Mouse (Mus musculus) heart, embryonic 10.5 days (tissue): Measurements from ENCODE around the gene Unc45a. TPM values are rescaled to one million over a fixed set of nuclear protein-coding genes. Genes with fewer than 3 reads are reported as not detected.

Experiments
- DNase-seq: peaks from one replicate; pipeline ENCODE4 v3.0.0-alpha.2; 2017; ENCODE audit warnings: low spot score
- H3K27ac ChIP-seq: fragments of 300-500 bp; sonication (generic); 2 replicates; pipeline ENCODE4 v1.5.1; 2016; ENCODE audit warnings: mild to moderate bottlenecking
- H3K27me3 ChIP-seq: fragments of 300-500 bp; sonication (generic); 2 replicates; pipeline ENCODE4 v1.6.1; 2016; ENCODE audit warnings: mild to moderate bottlenecking; ENCODE audit not compliant: poor library complexity, insufficient read depth, severe bottlenecking
- H3K36me3 ChIP-seq: fragments of 300-500 bp; sonication (generic); 2 replicates; pipeline ENCODE4 v1.6.1; 2016; ENCODE audit warnings: mild to moderate bottlenecking, moderate library complexity
- H3K4me1 ChIP-seq: fragments of 300-500 bp; sonication (generic); 2 replicates; pipeline ENCODE4 v1.6.1; 2016; ENCODE audit warnings: mild to moderate bottlenecking
- H3K4me3 ChIP-seq: fragments of 300-500 bp; sonication (generic); 2 replicates; pipeline ENCODE4 v1.5.1; 2016; ENCODE audit warnings: mild to moderate bottlenecking, moderate library complexity
- H3K9me3 ChIP-seq: fragments of 300-500 bp; sonication (generic); 2 replicates; pipeline ENCODE4 v1.6.1; 2016; ENCODE audit warnings: mild to moderate bottlenecking, moderate library complexity
- WGBS: fragments of 180-500 bp; shearing (Covaris S2); methylation state at CpG from one replicate; pipeline ENCODE4 v1.1.7; 2016; 5-methylcytosine and 5-hydroxymethylcytosine counted together
- polyA plus RNA-seq: library from polyadenylated mRNA; unstranded; fragments of >200 nt; fragmentation: Nextera tagmentation; extraction: Ambion mirVana; gene quantifications from 2 replicates; pipeline ENCODE4 v1.2.1, GENCODE M21; 2016

Unc45a gene
- polyA plus RNA-seq, 1 experiment from 2014 or later = 34.2 TPM

DNA sequence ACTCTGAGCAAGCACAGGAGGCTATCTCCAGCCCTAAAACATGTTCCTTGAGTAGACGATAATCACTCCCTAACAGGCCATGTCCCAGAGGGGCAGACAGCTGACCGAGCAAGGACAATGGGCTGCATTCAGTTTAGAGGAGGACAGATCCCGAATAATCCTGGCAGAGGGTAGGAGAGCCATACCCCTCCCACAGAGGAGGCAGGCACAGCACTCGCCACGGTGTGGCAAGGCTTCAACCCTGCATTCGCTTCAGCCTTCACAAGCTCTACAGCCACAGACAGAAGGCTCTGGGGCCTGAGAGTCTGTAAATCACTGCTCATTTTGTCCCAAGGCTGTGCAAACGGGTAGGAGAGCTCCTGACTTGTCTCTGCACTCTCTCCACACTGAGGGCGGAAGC is 16.4 kb upstream of the Unc45a start:
- Histone ChIP-seq H3K27me3 (no peaks in the 10 kb centered on the region), H3K27ac (no peak overlapping the region), H3K4me3 (no peak overlapping the region), H3K4me1 (0 out of 2 replicates have a peak, but pooled peaks cover 4% of the 10 kb centered on the region), H3K36me3 (peaks cover 92% of the 10 kb centered on the region), H3K9me3 (no peaks in the 10 kb centered on the region)
- 65% methylated on average over 8 of the region's 8 CpGs for WGBS
- DNase-seq = no peak

DNA sequence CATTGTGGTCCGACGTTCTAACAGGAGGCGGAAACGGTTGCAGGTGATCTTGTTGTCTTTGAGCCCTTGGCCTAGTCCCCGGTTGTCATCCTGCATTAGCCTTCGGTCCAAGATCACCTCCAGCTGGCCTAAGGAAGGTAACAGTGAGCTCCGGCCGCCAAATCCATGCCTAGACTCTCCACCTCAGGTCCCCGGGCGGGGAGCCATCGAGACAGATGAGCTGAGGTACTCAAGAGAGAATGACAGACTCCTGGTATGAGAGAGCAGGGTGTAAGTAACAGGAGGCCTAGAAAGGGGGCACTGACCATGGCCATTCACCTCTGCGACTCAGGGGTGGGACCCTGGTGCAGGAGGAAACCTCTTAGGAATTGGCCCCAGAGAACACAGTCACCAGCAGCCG is 15.5 kb upstream of the Unc45a start:
- H3K4me3 ChIP-seq = no peak overlapping the region
- no peak overlapping the region; the same call in 1 of the 2 replicates for H3K27ac ChIP-seq
- no peak for DNase-seq
- 80% methylated on average over 13 of the region's 13 CpGs for WGBS
- H3K36me3 ChIP-seq = peaks cover 90% of the 10 kb centered on the region
- no peaks in the 10 kb centered on the region for H3K9me3 ChIP-seq
- no peaks in the 10 kb centered on the region for H3K27me3 ChIP-seq
- H3K4me1 ChIP-seq = 0 out of 2 replicates have a peak, but pooled peaks cover 4% of the 10 kb centered on the region

DNA sequence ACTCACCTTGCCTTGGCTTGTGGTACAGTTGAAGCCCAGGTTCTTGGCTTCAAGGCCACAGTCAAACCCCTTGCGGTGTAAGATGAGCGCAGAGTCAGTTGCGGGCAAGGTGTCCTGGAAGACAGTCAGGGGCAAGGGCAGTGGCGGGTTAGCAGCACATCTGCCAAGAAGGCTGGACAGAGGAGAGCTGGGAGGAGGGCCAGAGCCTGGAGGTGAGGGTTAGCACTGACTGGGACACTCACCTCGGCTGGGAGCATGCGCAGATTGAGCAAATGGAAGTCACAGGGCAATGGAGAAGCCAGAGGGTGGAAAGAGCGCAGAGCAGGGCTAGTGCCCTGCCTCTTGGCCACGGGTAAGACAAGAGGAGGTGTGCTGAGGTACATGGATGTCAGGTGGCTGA is 12.1 kb upstream of the Unc45a start:
- Histone ChIP-seq H3K36me3 (peaks cover 69% of the 10 kb centered on the region), H3K27ac (no peak overlapping the region), H3K4me3 (no peak overlapping the region), H3K4me1 (peaks cover 2% of the 10 kb centered on the region; the same call in 1 of the 2 replicates), H3K9me3 (no peaks in the 10 kb centered on the region), H3K27me3 (no peaks in the 10 kb centered on the region)
- WGBS = 90% methylated on average over 8 of the region's 8 CpGs
- no peak for DNase-seq

DNA sequence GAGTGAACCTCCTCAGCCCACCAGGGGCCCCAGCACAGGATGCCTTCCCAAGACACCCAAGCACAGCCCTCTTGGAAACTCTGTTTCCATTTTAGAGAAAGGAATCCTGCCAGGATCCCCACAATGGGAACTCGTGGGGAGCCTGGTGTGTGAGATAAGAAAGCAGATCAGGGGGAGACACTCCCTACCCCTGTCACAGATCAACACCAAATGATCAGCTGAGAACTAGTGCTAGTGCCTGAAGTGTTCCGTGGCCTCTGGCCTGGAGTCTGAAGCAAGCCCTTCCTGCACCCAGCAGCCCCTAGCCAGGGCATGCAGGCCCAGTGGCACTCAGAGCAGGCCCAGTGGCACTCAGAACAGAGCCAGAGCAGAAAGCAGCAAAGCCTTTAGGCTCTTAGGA is 10.0 kb upstream of the Unc45a start:
- no peak for DNase-seq
- Histone ChIP-seq H3K4me1 (peaks cover 16% of the 10 kb centered on the region), H3K9me3 (no peaks in the 10 kb centered on the region), H3K4me3 (no peak overlapping the region), H3K27ac (0 out of 2 replicates have a peak overlapping the region, but pooled peaks have one; percentile 42), H3K27me3 (no peaks in the 10 kb centered on the region), H3K36me3 (peaks cover 50% of the 10 kb centered on the region)
- 50% methylated on average over 2 of the region's 2 CpGs for WGBS

DNA sequence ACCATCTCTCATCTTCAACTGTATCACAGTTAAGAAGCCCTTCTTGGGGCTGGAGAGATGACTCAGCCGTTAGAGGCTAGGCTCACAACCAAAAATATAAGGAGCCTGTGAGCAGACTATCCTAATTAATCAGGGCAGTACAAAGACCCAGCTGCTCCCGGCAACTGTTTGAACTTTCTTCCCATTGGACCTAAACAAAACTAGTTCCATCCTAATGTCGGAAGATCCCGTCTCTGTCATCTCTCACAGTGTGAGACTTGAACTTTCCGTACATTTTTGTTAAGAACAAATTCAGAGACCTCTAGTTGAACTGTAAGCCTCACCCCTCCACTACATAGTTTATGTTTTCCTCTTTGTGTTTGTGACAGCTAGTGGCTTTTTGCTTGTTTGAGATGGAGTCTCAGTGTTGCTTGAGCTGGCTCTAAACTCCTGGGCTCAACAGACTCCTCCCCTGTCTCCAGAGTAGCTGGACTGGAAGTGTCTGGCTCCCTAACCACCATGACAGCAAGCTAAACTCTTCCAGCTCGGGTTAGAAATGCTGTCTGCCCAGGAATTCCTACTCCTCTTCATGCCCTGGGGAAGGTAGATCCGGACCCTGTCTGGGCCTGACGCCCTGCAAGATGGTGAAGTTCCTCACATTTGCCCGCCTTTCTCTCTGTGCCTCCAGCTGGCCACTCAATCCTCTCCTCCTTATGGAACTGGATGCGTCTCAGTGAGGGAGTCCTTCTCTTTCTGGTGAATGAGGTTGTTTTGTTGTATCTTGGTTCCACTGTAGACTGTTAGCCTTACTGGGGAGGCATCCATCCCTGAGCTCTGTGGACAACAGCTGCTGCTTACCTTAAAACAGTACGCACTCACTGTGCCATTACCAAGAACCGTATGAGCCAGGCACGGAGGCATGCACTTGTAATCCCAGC is 7.1 kb upstream of the Unc45a start:
- WGBS = 67% methylated on average over 13 of the region's 13 CpGs

DNA sequence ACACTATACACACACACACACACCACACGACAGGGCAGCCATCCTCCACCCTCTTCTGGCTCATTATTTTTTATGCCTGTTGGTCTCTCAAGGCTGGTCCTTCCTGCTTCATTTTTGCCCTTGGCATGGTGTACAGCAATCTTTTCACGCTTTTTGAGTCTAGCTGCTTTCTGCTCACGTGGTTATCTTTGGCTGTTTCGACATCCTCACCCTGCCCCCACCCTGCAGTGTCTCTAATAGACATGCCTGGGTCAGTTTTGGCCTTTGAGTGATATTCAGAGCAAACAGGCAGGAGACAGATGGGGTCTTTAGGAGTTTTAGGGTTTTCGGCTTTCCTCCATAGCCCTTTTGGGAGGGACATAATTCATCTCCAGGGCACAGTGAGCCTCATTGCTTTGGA is 6.0 kb upstream of the Unc45a start:
- Histone ChIP-seq H3K27me3 (0 out of 2 replicates have a peak, but pooled peaks cover 2% of the 10 kb centered on the region), H3K4me3 (no peak overlapping the region), H3K9me3 (no peaks in the 10 kb centered on the region), H3K27ac (no peak overlapping the region), H3K4me1 (peaks cover 30% of the 10 kb centered on the region), H3K36me3 (peaks cover 22% of the 10 kb centered on the region)
- no peak for DNase-seq
- 76% methylated on average over 5 of the region's 5 CpGs for WGBS

More for the DNA sequence above, 7.1 kb upstream of the Unc45a start:
- H3K27ac ChIP-seq = no peak overlapping the region
- no peak overlapping the region for H3K4me3 ChIP-seq
- no peak for DNase-seq
- peaks cover 32% of the 10 kb centered on the region for H3K36me3 ChIP-seq
- peaks cover 25% of the 10 kb centered on the region for H3K4me1 ChIP-seq
- no peaks in the 10 kb centered on the region for H3K9me3 ChIP-seq
- no peaks in the 10 kb centered on the region for H3K27me3 ChIP-seq

DNA sequence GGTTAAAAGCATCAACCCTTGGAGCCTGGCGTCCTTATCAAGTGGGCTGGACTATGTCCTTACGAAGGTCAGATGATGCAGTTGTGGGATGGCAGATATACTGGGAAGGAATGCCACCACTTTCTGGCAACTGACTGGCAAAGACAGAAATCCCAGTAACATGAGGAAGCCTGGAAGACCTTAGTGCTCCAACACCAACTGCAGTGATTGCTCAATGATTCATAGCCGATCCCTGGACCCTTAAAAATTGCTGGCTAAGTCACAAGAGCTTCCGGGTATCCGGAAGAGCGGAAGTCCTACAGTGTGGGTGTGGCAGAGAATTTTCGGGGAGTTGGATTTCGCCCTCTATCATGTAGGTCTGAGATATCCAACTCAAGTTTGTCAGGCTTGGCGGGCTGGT is 5.4 kb upstream of the Unc45a start:
- no peak for DNase-seq
- Histone ChIP-seq H3K27ac (no peak overlapping the region), H3K9me3 (no peaks in the 10 kb centered on the region), H3K4me1 (peaks cover 32% of the 10 kb centered on the region), H3K27me3 (0 out of 2 replicates have a peak, but pooled peaks cover 9% of the 10 kb centered on the region), H3K4me3 (no peak overlapping the region), H3K36me3 (peaks cover 16% of the 10 kb centered on the region)
- 83% methylated on average over 9 of the region's 9 CpGs for WGBS

DNA sequence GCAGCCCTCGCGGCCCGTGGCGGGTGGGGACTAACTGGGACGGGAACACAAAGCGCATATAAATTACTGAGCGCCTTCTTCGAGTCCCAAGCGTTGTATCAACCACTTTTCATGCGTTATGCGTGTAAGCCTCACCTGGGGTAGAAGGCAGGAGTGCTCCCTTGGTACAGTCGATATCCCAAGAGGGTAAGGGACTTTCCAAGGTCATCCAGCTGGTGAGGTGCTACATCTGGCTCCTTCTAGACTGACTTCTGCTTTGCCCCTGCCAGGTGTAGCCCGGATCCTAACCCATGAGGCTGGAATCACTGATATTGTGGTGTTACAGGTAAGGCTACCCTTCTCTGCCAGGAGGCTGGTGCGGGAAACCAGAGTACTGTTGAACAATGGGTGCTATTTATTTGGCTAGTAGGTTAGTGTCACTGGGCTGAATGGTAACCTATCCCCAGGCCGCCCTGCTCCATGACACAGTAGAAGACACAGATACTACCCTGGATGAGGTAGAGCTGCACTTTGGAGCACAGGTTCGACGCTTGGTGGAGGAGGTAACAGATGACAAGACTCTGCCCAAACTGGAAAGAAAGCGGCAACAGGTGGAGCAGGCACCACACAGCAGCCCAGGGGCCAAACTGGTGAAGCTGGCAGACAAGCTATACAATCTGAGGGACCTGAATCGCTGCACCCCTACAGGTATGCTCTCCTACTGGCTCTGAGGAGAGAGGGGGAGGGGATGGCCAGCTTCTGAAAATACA is 2.6 kb upstream of the Unc45a start:
- 24% methylated on average over 19 of the region's 19 CpGs for WGBS
- peak overlapping the region; percentile 94 for H3K27ac ChIP-seq
- H3K4me1 ChIP-seq = peaks cover 55% of the 10 kb centered on the region

DNA sequence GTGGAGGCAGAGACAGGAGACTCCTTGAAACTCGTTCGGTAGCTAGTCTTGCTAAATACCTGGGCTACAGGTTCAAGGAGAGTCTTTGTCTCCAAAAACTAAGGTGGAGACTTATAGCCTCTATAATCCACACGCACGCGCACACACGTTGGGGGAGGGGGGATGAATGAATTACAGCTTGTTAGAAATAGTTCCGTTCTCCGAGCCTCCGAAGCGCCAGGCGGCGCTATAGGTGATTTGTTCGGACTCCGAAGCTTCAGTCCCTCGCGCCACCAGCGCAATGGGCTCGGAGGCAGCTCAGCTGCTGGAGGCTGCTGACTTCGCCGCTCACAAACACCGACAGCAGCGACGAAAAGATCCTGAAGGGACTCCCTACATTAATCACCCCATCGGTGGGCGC is 2.1 kb upstream of the Unc45a start, which contains the start of gene Hddc3:
Hddc3 (plus strand) TSS at position 247 of the 400 bp plus-strand sequence.
- DNase-seq = peak; percentile 95

More for the DNA sequence above, 2.6 kb upstream of the Unc45a start:
- H3K36me3 ChIP-seq = peaks cover 5% of the 10 kb centered on the region; the same call in 1 of the 2 replicates
- peak overlapping the region; percentile 73 for H3K4me3 ChIP-seq
- DNase-seq = no peak
- H3K27me3 ChIP-seq = 0 out of 2 replicates have a peak, but pooled peaks cover 11% of the 10 kb centered on the region
- H3K9me3 ChIP-seq = no peaks in the 10 kb centered on the region

DNA sequence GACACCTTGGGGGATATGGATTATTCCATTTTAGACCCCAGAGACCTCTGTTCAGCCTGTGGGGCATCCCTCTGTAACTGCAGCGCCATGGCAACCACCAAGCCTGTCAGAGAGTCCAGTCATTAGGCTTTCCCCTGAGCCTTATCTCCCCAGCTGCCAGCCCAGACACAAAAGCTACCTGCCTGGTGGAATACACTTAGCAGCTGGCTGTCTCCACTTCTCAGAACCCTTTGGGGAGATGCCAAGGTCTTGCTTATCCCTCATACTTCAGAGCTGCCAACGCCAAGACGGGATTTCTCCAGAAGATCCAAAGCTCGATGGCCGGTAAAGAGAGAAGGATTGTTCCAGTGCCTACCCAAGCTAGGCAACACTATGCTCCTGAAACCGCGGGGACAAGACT is 988 bp upstream of the Unc45a start:
- Histone ChIP-seq H3K4me3 (no peak overlapping the region), H3K36me3 (peaks cover 17% of the 10 kb centered on the region), H3K27me3 (0 out of 2 replicates have a peak, but pooled peaks cover 11% of the 10 kb centered on the region), H3K9me3 (no peaks in the 10 kb centered on the region), H3K27ac (no peak overlapping the region), H3K4me1 (peaks cover 44% of the 10 kb centered on the region)
- WGBS = 54% methylated on average over 7 of the region's 7 CpGs
- no peak for DNase-seq

More for the DNA sequence above, 2.1 kb upstream of the Unc45a start, which contains the start of gene Hddc3:
- Histone ChIP-seq H3K36me3 (peaks cover 6% of the 10 kb centered on the region; the same call in 1 of the 2 replicates), H3K27ac (peak within 1 kb of the TSS; percentile 94), H3K4me1 (peaks cover 53% of the 10 kb centered on the region), H3K27me3 (0 out of 2 replicates have a peak, but pooled peaks cover 11% of the 10 kb centered on the region), H3K9me3 (no peaks in the 10 kb centered on the region), H3K4me3 (peak within 1 kb of the TSS; percentile 73)
- WGBS = under 1% methylated on average over 25 of the region's 25 CpGs

DNA sequence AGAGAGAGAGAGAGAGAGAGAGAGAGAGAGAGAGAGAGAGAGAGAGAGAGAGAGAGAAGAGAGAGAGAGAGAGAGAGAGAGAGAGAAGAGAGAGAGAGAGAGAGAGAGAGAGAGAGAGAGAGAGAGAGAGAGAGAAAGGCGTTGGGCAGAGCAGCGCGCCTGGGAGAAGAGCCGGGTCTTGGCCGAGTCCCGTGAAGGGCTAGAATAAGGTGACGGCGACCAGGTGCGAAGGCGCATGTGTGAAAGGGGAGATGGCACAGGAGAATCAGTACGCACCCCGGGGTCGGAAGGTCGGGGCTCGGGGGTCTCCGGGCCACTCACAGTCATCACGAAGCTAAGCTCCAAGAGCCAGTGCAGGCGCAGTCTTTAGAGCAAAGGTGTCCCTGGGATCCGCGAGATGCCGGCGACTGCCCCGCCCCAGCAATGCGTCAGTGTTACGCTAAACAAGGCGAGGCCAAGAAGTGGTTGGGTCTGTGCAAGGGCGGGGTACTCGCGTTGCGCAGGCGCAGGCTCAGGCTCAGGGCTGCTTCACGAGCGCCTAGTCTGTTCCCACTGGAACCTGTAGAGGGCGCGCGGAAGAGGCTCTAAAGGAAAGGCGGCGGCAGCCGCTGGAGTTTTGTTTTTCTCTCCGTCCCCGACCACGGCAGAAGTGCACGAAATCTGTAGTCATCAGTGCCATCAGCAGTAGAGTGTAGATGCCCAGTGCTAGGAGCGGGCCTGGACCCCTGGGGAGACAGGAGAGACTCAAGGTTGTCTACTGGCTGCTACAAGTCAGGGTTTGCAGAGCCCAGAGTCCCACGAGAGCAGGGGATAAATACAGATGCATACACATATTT is 794 bp downstream of the Unc45a start:
- H3K36me3 ChIP-seq = peaks cover 30% of the 10 kb centered on the region
- no peaks in the 10 kb centered on the region for H3K9me3 ChIP-seq
- peak; percentile 99 for DNase-seq
- 0 out of 2 replicates have a peak, but pooled peaks cover 11% of the 10 kb centered on the region for H3K27me3 ChIP-seq
- peaks cover 44% of the 10 kb centered on the region for H3K4me1 ChIP-seq
- H3K27ac ChIP-seq = peak overlapping the region; percentile 90
- peak overlapping the region; percentile 67 for H3K4me3 ChIP-seq
- WGBS = under 1% methylated on average over 45 of the region's 45 CpGs

DNA sequence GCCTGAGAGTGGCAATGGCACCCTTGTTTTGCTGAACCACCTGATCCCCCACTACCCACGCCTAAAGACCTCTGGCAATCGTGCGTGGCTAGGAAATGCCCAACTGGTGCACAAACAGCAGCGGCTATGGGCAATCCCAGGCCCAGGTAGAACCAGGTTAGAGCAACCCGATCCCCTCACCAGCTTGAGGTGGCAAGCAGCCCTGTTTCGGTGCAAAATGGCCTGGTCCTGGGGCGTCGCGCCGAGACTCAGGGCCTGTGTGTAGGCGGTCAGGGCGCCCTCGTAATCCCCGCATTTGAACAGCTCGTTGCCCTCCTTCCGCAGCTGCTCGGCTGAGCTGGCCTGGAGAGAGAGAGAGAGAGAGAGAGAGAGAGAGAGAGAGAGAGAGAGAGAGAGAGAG is 1.4 kb downstream of the Unc45a start:
- 0 out of 2 replicates have a peak, but pooled peaks cover 11% of the 10 kb centered on the region for H3K27me3 ChIP-seq
- H3K9me3 ChIP-seq = no peaks in the 10 kb centered on the region
- H3K4me3 ChIP-seq = peak overlapping the region; percentile 67
- H3K4me1 ChIP-seq = peaks cover 44% of the 10 kb centered on the region
- peak overlapping the region; percentile 90 for H3K27ac ChIP-seq
- no peak for DNase-seq
- peaks cover 37% of the 10 kb centered on the region for H3K36me3 ChIP-seq
- WGBS = 9% methylated on average over 17 of the region's 17 CpGs
